Mouse (Mus musculus) megakaryocyte, embryonic 14.5 days (primary cell): ENCODE data around the gene Asgr1.

Experiments used
- FLI1 ChIP-seq: IDR thresholded peaks from 2 replicates; pipeline ENCODE4 v1.6.1; 2012; ENCODE audit warnings: low read length, inconsistent platforms, mixed read lengths
- GATA1 ChIP-seq: IDR thresholded peaks from 3 replicates; pipeline ENCODE4 v1.6.1; 2012; ENCODE audit warnings: mixed read lengths, low read length, inconsistent platforms, borderline replicate concordance

GRCm38 (mm10) chr11:70015677-70016076 is 38.2 kb upstream of the Asgr1 start:
- no peak for TF ChIP-seq GATA1
- no peak for TF ChIP-seq FLI1
